Mouse (Mus musculus) ovary, postnatal 36 days (tissue): ENCODE measurements around the gene Mcm6.
"Not testable (repeated sequence)": the region's sequence is repeated elsewhere in the genome, so short reads cannot be mapped to it uniquely, and the experiment has no call there.

Experiments
- DNase-seq: peaks from one replicate; pipeline ENCODE4 v3.0.0; 2022; ENCODE audit warnings: low spot score, mixed read lengths

Gene Mcm6

GRCm38 (mm10) chr1:128330313-128330712 lies 29.2 kb downstream of the Mcm6 start:
- no peak for DNase-seq

DNA sequence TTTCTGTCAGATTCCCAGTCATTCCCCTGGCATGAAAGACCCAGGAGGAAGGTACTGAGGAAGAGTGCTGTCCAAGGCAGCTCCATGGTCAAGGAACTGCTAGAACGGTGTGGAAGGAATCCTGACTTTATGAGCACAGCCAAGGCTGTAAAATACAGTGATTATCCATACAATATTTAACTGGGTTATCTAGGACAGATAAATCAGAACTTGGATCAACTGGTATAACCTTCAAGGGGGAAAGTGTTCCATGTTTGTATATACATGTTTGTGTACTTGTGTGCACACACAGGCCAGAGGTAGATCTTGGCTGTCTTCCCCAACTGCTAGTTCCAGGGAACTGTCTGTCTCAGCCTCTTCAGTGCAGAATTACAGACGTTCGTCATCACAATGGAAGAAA lies 31.2 kb downstream of the Mcm6 start, which contains the start of gene Lct:
Gene Lct, minus strand, starts transcription at position 101 of the 400 bp plus-strand sequence.
- DNase-seq: no peak

- DNase-seq: no peak
These were observed 32.3 kb downstream of the Mcm6 start for GRCm38 (mm10) chr1:128327165-128327564.

DNA sequence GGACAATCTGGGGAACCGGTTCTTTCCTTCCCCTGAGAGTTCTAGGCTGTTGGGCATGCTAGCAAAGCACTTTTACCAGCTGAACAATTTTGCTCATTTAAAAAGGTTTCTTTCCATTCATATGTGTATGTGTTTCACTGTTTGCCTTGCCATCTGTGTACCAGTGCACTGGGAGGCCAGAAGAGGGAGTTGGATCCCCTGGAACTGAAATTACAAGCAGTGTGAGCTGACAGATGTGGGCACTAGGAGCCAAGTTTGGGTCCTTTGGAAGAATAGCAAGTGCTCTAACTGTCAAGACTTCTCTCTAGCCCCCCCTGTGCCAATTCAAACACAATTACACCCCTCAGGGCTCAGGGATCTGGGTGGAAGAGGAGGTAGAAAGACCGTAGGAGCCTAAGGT lies 34.7 kb downstream of the Mcm6 start:
- no peak for DNase-seq

DNA sequence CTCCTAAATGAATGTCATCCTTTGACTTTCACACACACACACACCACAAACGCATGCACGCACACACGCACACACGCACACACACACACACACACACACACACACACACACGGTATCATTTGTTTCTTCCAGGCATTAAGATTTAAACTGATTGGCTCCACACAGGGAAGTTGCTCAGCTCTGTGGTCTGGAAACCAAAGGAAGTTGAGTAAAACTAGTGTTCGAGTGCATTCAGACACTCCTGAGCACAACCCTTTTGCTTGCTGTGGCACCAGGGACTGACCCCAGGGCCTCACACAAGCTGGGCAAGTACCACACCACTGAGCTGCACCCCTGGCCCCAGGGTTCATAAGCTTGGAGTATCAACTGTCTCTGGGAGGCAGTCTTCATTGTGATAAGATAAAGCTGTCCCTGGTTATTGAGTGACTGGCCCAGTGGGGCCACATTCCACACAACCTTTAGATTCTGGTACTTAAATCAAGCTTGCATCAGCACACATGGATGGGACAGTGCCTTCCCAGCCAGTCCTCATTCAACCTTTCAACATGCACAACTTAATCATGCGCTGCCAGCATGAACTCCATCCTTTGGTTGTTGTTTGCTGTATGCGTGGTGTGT lies 36.3 kb downstream of the Mcm6 start:
- DNase-seq: no peak

DNA sequence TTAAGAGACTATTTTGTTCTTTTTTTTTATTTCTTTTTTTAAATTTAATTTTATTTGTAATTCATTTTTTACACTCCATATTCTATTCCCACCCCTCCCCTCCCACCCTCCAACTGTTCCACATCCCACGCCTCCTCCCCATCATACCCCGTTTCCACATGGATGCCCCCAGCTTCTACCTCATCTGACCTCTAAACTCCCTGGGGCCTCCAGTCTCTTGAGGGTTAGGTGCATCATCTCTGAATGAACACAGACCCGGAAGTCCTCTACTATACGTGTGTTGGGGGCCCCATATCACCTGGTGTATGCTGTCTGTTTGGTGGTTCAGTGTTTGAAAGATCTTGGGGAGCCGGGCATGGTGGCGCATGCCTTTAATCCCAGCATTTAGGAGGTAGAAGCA lies 40.2 kb downstream of the Mcm6 start:
- not testable (repeated sequence) for DNase-seq

DNA sequence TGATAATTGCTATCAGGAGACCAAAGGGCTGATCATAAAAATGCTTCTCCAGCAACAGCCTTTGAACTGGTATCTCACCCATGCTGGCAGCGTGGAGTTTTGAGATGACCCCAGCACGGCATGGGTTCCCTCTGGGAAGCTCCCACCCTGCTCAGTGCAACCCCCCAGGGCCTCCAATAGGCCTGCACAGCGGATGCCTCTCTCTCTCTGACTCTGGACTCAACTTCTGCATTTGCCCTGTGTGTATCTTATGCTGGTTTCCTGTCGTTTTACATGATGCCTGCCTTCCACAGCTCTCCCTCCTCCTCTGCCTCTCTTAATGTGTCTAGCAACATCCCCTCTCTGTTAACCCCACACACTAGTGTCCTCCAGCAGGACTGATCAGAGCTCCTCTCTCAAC lies 44.8 kb downstream of the Mcm6 start:
- DNase-seq: no peak

DNA sequence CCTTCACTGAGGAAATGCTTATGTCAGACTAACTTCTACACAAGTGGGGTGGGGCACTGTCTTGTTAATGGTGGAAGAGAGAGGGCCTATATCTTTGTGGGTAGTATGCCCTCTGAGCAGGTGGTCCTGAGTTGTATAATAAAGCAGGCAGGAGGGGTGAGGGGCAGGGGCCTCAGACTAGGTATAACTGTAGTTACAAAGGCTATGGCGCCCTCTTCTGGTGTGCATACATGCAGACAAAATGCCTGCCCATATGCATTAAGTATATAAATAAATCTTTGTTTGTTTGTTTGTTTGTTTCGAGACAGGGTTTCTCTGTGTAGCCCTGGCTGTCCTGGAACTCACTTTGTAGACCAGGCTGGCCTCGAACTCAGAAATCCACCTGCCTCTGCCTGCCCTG lies 50.4 kb downstream of the Mcm6 start:
- no peak for DNase-seq

DNA sequence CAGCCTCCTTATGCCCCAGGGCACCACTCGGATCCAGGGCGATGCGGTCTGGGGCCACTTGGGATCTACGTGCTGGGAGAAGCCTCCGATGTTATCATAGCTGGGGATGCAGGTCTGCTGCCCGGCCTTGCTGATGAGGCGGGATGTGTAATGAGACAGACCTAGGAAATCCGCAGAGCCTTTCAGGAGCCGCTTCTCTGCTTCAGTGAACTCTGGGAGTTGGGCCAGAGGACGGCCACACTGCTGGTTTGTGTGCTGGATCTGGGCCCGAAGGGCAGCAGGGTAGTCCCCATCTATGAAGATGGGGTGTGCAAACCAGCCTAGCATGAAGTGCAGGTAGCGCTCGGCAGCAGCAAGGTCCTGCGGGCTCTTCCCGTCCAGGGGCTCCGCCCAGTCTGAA lies 55.6 kb downstream of the Mcm6 start:
- DNase-seq: peak; percentile 34

DNA sequence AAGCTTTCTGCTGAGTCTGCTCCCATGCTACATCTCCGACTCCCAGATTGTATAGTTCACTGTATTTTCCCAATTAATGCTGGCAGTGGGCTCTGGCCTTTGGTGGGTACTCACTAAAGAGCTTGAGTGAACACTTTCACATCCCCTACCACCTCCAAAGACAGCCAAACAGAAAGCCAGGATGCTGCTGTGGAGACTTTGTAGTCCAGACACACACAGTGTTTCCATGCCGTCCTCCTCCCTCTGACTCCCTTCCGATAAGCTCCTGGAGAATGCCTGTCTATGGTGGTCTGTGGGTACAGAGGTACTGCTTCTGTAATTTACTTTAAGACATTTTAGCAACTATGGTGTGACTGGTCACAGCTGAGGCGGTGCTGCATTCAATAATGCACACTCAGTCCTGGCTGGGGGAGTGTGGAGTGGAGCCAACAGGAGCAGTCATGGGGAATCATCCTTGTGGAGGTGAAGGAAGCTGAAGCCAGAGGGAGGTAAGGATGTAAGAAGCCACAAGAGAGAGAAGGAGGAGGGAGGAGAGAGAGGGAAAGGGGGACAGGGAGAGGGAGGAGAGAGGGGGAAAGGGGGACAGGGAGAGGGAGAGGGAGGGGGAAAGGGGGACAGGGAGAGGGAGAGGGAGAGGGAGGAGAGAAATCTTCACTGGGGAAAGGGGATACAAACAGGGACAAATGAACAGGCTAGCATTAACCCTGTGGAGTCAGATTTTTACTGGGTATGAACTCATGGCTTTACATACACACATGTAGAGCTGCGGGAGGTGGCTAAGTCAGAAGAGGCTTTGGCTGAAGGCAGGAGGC lies 63.5 kb downstream of the Mcm6 start:
- DNase-seq: no peak

GRCm38 (mm10) chr1:128295296-128295695 lies 64.2 kb downstream of the Mcm6 start:
- no peak for DNase-seq

GRCm38 (mm10) chr1:128293524-128293923 lies 65.9 kb downstream of the Mcm6 start:
- no peak for DNase-seq

GRCm38 (mm10) chr1:128290295-128290694 lies 69.2 kb downstream of the Mcm6 start:
- DNase-seq: no peak

DNA sequence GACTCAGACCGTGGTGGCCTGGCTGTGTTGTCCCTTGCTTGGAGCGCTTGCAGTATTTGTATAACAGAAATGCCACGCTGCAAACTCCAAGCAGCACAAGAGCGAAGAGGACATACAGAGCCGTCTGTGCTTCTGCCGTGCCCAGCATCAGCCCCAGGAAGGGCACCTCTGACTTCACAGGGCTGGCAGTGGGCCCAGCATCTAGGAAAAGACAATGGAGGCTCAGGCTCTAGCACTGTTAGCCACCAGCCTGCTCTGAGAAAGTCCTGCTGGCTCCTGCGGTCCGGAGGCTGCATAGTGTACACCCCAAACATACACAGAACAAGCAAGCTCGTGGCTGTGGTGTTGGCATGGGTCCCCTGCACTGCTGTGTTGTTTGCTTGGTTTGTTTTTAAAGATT lies 74.3 kb downstream of the Mcm6 start:
- no peak for DNase-seq

GRCm38 (mm10) chr1:128284157-128284690 lies 75.2 kb downstream of the Mcm6 start:
- DNase-seq: no peak

GRCm38 (mm10) chr1:128282924-128283323 lies 76.5 kb downstream of the Mcm6 start:
- DNase-seq: no peak

- no peak for DNase-seq
These were observed 77.7 kb downstream of the Mcm6 start for GRCm38 (mm10) chr1:128281753-128282152.
